Mouse (Mus musculus): Measurements from ENCODE around the gene Pygo2.
A peak's percentile ranks its signal among the peaks of the same experiment; 100 is the strongest.

The Pygo2 gene

GRCm38 (mm10) chr3:89392871-89393311 is 37.1 kb upstream of the Pygo2 start:
- no peak for DNase-seq (ENCODE audit: low read depth, low spot score)

- DNase-seq (ENCODE audit: low read depth, low spot score) = peak; percentile 94
Observed at GRCm38 (mm10) chr3:89393605-89394004, 36.4 kb upstream of the Pygo2 start.

GRCm38 (mm10) chr3:89394006-89394893 is 35.8 kb upstream of the Pygo2 start, which contains the start of gene Zbtb7b:
Zbtb7b (minus strand) TSS chr3:89394776.
- peak; percentile 64 for DNase-seq (ENCODE audit: low read depth, low spot score)

- DNase-seq (ENCODE audit: low read depth, low spot score) = peak; percentile 73
Observed at GRCm38 (mm10) chr3:89394894-89395256, 35.1 kb upstream of the Pygo2 start.

- DNase-seq (ENCODE audit: low read depth, low spot score) = no peak
Observed at GRCm38 (mm10) chr3:89395419-89395805, 34.6 kb upstream of the Pygo2 start.

GRCm38 (mm10) chr3:89395806-89396653 is 34.0 kb upstream of the Pygo2 start:
- DNase-seq (ENCODE audit: low read depth, low spot score) = no peak

GRCm38 (mm10) chr3:89396654-89397005 is 33.4 kb upstream of the Pygo2 start:
- no peak for DNase-seq (ENCODE audit: low read depth, low spot score)

- no peak for DNase-seq (ENCODE audit: low read depth, low spot score)
Observed at GRCm38 (mm10) chr3:89401329-89401728, 28.7 kb upstream of the Pygo2 start.

GRCm38 (mm10) chr3:89402693-89403092 is 27.3 kb upstream of the Pygo2 start, which contains the start of gene Lenep:
Lenep (minus strand) TSS chr3:89402793.
- no peak for DNase-seq (ENCODE audit: low read depth, low spot score)

GRCm38 (mm10) chr3:89406887-89407286 is 23.1 kb upstream of the Pygo2 start:
- no peak for DNase-seq (ENCODE audit: low read depth, low spot score)

GRCm38 (mm10) chr3:89408448-89408847 is 21.6 kb upstream of the Pygo2 start:
- DNase-seq (ENCODE audit: low read depth, low spot score) = no peak

- no peak for DNase-seq (ENCODE audit: low read depth, low spot score)
Observed at GRCm38 (mm10) chr3:89409701-89410100, 20.3 kb upstream of the Pygo2 start.

- no peak for DNase-seq (ENCODE audit: low read depth, low spot score)
Observed at GRCm38 (mm10) chr3:89410864-89411263, 19.1 kb upstream of the Pygo2 start.

- peak; percentile 100 for DNase-seq (ENCODE audit: low read depth, low spot score)
Observed at GRCm38 (mm10) chr3:89411490-89412393, 18.3 kb upstream of the Pygo2 start, which contains the start of gene Flad1. Flad1 (minus strand) TSS chr3:89411870.

- DNase-seq (ENCODE audit: low read depth, low spot score) = no peak
Observed at GRCm38 (mm10) chr3:89416158-89416557, 13.9 kb upstream of the Pygo2 start.

- no peak for DNase-seq (ENCODE audit: low read depth, low spot score)
Observed at GRCm38 (mm10) chr3:89417131-89417530, 12.9 kb upstream of the Pygo2 start.

GRCm38 (mm10) chr3:89417840-89418169 is 12.2 kb upstream of the Pygo2 start:
- no peak for DNase-seq (ENCODE audit: low read depth, low spot score)

- peak; percentile 80 for DNase-seq (ENCODE audit: low read depth, low spot score)
Observed at GRCm38 (mm10) chr3:89418170-89418860, 11.7 kb upstream of the Pygo2 start, which contains the start of the genes Cks1b and Shc1. Cks1b (minus strand) TSS chr3:89418383. Shc1 (plus strand) TSS chr3:89418443.

GRCm38 (mm10) chr3:89418861-89419250 is 11.2 kb upstream of the Pygo2 start:
- DNase-seq (ENCODE audit: low read depth, low spot score) = no peak

- DNase-seq (ENCODE audit: low read depth, low spot score) = no peak
Observed at GRCm38 (mm10) chr3:89419571-89419970, 10.4 kb upstream of the Pygo2 start.

GRCm38 (mm10) chr3:89419981-89420380 is 10.0 kb upstream of the Pygo2 start:
- DNase-seq (ENCODE audit: low read depth, low spot score) = no peak
